Mouse (Mus musculus): ENCODE measurements around the gene C1qc. TPM values are rescaled to one million over a fixed set of nuclear protein-coding genes. Genes with fewer than 3 reads are reported as not detected.

The C1qc gene
- total and polyA plus RNA-seq, 2 experiments: 89.6 to 104 TPM

GRCm38 (mm10) chr4:136865531-136865930 lies 27.3 kb downstream of the C1qc start:
- Histone ChIP-seq H3K27me3 (ENCODE audit: control insufficient read depth, insufficient read depth, low read length) (peaks cover 3% of the 10 kb centered on the region; the same call in 1 of the 2 replicates), H3K4me1 (ENCODE audit: control insufficient read depth, insufficient read depth, low read length) (no peaks in the 10 kb centered on the region), H3K36me3 (ENCODE audit: control insufficient read depth, insufficient read depth, low read length) (no peaks in the 10 kb centered on the region), H3K79me2 (ENCODE audit: control insufficient read depth, insufficient read depth, low read length) (no peaks in the 10 kb centered on the region), H3K27ac (replicated peaks; ENCODE audit: insufficient read depth, low read depth, low read length) (no peak overlapping the region), H3K9ac (ENCODE audit: low read depth, low read length) (no peak overlapping the region), H3K4me3 (ENCODE audit: insufficient read depth, low read depth, low read length) (no peak overlapping the region)
- WGBS: 83% methylated on average over 5 of the region's 5 CpGs
- no peak for TF ChIP-seq CTCF (IDR thresholded peaks at IDR 0.05; ENCODE audit: low read depth, low read length)
- TF ChIP-seq POLR2A (IDR thresholded peaks at IDR 0.05; ENCODE audit: extremely low read depth, insufficient read depth, low read length): no peak
- no peak for DNase-seq (ENCODE audit: extremely low read depth, low read depth, low spot score)

GRCm38 (mm10) chr4:136864751-136865470 lies 28.0 kb downstream of the C1qc start:
- WGBS: 25% methylated on average over 15 of the region's 15 CpGs
- no peak overlapping the region for H3K27ac ChIP-seq (replicated peaks; ENCODE audit: insufficient read depth, low read depth, low read length)
- no peaks in the 10 kb centered on the region for H3K36me3 ChIP-seq (ENCODE audit: control insufficient read depth, insufficient read depth, low read length)
- no peak for TF ChIP-seq CTCF (IDR thresholded peaks at IDR 0.05; ENCODE audit: low read depth, low read length)
- TF ChIP-seq POLR2A (IDR thresholded peaks at IDR 0.05; ENCODE audit: extremely low read depth, insufficient read depth, low read length): no peak
- H3K9ac ChIP-seq (ENCODE audit: low read depth, low read length): no peak overlapping the region
- H3K4me3 ChIP-seq (ENCODE audit: insufficient read depth, low read depth, low read length): no peak overlapping the region
- DNase-seq (ENCODE audit: extremely low read depth, low read depth, low spot score): no peak
- peaks cover 3% of the 10 kb centered on the region; the same call in 1 of the 2 replicates for H3K27me3 ChIP-seq (ENCODE audit: control insufficient read depth, insufficient read depth, low read length)
- H3K79me2 ChIP-seq (ENCODE audit: control insufficient read depth, insufficient read depth, low read length): no peaks in the 10 kb centered on the region
- no peaks in the 10 kb centered on the region for H3K4me1 ChIP-seq (ENCODE audit: control insufficient read depth, insufficient read depth, low read length)

- Histone ChIP-seq H3K4me1 (ENCODE audit: control insufficient read depth, insufficient read depth, low read length) (no peaks in the 10 kb centered on the region), H3K27me3 (ENCODE audit: control insufficient read depth, insufficient read depth, low read length) (no peaks in the 10 kb centered on the region; the same call in 1 of the 2 replicates), H3K27ac (replicated peaks; ENCODE audit: insufficient read depth, low read depth, low read length) (no peak overlapping the region), H3K79me2 (ENCODE audit: control insufficient read depth, insufficient read depth, low read length) (no peaks in the 10 kb centered on the region), H3K4me3 (ENCODE audit: insufficient read depth, low read depth, low read length) (no peak overlapping the region), H3K36me3 (ENCODE audit: control insufficient read depth, insufficient read depth, low read length) (no peaks in the 10 kb centered on the region), H3K9ac (ENCODE audit: low read depth, low read length) (no peak overlapping the region)
- WGBS: 57% methylated on average over 9 of the region's 9 CpGs
- DNase-seq (ENCODE audit: extremely low read depth, low read depth, low spot score): no peak
- TF ChIP-seq POLR2A (IDR thresholded peaks at IDR 0.05; ENCODE audit: extremely low read depth, insufficient read depth, low read length) (no peak), CTCF (IDR thresholded peaks at IDR 0.05; ENCODE audit: low read depth, low read length) (no peak)
Measured at GRCm38 (mm10) chr4:136863517-136863916, 29.3 kb downstream of the C1qc start.

GRCm38 (mm10) chr4:136862411-136862810 lies 30.5 kb downstream of the C1qc start:
- Histone ChIP-seq H3K79me2 (ENCODE audit: control insufficient read depth, insufficient read depth, low read length) (no peaks in the 10 kb centered on the region), H3K27ac (replicated peaks; ENCODE audit: insufficient read depth, low read depth, low read length) (no peak overlapping the region), H3K4me3 (ENCODE audit: insufficient read depth, low read depth, low read length) (no peak overlapping the region), H3K9ac (ENCODE audit: low read depth, low read length) (no peak overlapping the region), H3K4me1 (ENCODE audit: control insufficient read depth, insufficient read depth, low read length) (no peaks in the 10 kb centered on the region), H3K36me3 (ENCODE audit: control insufficient read depth, insufficient read depth, low read length) (no peaks in the 10 kb centered on the region), H3K27me3 (ENCODE audit: control insufficient read depth, insufficient read depth, low read length) (no peaks in the 10 kb centered on the region; the same call in 1 of the 2 replicates)
- no peak for TF ChIP-seq POLR2A (IDR thresholded peaks at IDR 0.05; ENCODE audit: extremely low read depth, insufficient read depth, low read length)
- no peak for TF ChIP-seq CTCF (IDR thresholded peaks at IDR 0.05; ENCODE audit: low read depth, low read length)
- 71% methylated on average over 2 of the region's 2 CpGs for WGBS
- no peak for DNase-seq (ENCODE audit: extremely low read depth, low read depth, low spot score)

GRCm38 (mm10) chr4:136861806-136862205 lies 31.1 kb downstream of the C1qc start:
- Histone ChIP-seq H3K27me3 (ENCODE audit: control insufficient read depth, insufficient read depth, low read length) (no peaks in the 10 kb centered on the region; the same call in 1 of the 2 replicates), H3K4me3 (ENCODE audit: insufficient read depth, low read depth, low read length) (no peak overlapping the region), H3K9ac (ENCODE audit: low read depth, low read length) (no peak overlapping the region), H3K36me3 (ENCODE audit: control insufficient read depth, insufficient read depth, low read length) (no peaks in the 10 kb centered on the region), H3K4me1 (ENCODE audit: control insufficient read depth, insufficient read depth, low read length) (no peaks in the 10 kb centered on the region), H3K79me2 (ENCODE audit: control insufficient read depth, insufficient read depth, low read length) (no peaks in the 10 kb centered on the region), H3K27ac (replicated peaks; ENCODE audit: insufficient read depth, low read depth, low read length) (no peak overlapping the region)
- no peak for DNase-seq (ENCODE audit: extremely low read depth, low read depth, low spot score)
- no peak for TF ChIP-seq POLR2A (IDR thresholded peaks at IDR 0.05; ENCODE audit: extremely low read depth, insufficient read depth, low read length)
- 11% methylated on average over 17 of the region's 17 CpGs for WGBS

- no peaks in the 10 kb centered on the region for H3K36me3 ChIP-seq (ENCODE audit: control insufficient read depth, insufficient read depth, low read length)
- no peaks in the 10 kb centered on the region for H3K79me2 ChIP-seq (ENCODE audit: control insufficient read depth, insufficient read depth, low read length)
- no peak for DNase-seq (ENCODE audit: extremely low read depth, low read depth, low spot score)
- no peak overlapping the region for H3K9ac ChIP-seq (ENCODE audit: low read depth, low read length)
- H3K4me1 ChIP-seq (ENCODE audit: control insufficient read depth, insufficient read depth, low read length): no peaks in the 10 kb centered on the region
- H3K27me3 ChIP-seq (ENCODE audit: control insufficient read depth, insufficient read depth, low read length): no peaks in the 10 kb centered on the region; the same call in 1 of the 2 replicates
- no peak overlapping the region for H3K4me3 ChIP-seq (ENCODE audit: insufficient read depth, low read depth, low read length)
- no peak for TF ChIP-seq POLR2A (IDR thresholded peaks at IDR 0.05; ENCODE audit: extremely low read depth, insufficient read depth, low read length)
- peak; percentile 44 for TF ChIP-seq CTCF (IDR thresholded peaks at IDR 0.05; ENCODE audit: low read depth, low read length)
- H3K27ac ChIP-seq (replicated peaks; ENCODE audit: insufficient read depth, low read depth, low read length): no peak overlapping the region
- 82% methylated on average over 7 of the region's 7 CpGs for WGBS
Measured at GRCm38 (mm10) chr4:136860022-136860421, 32.8 kb downstream of the C1qc start.

Measured in liver, adult 2 months (tissue).